Mouse (Mus musculus) frontal cortex, adult (tissue): ENCODE measurements around the gene Slc9b2.

Experiments
- ATAC-seq: cut with Nextera tagmentation; 2 replicates; pipeline ENCODE4 v1.9.2; 2017; ENCODE audit warnings: mild to moderate bottlenecking, moderate library complexity, mixed read lengths; ENCODE audit not compliant: low TSS enrichment

The Slc9b2 gene

DNA sequence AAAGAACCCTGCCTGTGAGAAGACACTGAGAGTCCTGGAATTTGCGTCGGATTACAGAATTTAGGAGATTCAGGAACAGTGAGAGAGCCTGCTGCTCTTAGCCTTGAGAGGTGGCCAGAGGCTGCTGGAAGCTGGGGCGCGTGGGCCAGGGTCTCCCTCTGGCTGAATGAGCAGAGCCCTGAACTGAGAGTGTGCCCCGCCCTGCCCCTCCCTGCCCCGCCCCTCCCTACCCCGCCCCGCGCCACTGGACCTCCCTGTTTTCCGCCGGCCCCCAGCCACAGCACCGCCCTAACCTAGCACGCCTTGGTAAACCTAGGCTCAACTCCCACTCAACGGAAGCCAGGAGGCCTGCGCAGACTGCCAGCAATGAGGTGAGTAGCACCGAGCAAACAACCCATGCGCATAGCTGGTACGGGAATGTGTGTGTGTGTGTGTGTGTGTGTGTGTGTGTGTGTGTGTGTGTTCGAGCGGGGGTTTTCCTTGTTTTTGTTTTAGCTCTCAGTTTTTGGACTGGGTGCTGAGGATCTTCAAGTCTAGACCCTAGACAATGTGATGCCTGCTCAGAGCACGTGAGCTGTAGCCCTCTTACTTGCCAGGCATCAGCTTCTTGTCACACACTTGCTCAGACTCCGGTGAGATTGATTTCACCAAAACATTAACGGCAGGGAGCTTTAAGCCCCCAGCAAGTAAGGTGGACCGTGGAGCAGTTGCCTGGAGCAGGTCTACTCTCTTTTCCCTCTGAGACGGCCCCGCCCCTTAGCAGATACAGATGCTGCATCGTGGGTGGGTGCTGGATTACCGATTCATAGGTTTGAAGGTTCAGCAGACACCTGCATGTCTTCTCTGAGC is at the start of gene Slc9b2:
TSS of gene Slc9b2 (plus strand) at position 290 of the 849 bp plus-strand sequence.
- ATAC-seq, result peak; percentile 92

GRCm38 (mm10) chr3:135258919-135259318 is 48.6 kb upstream of the Slc9b2 start:
- peak; percentile 92 for ATAC-seq

GRCm38 (mm10) chr3:135260233-135260632 is 47.3 kb upstream of the Slc9b2 start:
- ATAC-seq, result no peak

DNA sequence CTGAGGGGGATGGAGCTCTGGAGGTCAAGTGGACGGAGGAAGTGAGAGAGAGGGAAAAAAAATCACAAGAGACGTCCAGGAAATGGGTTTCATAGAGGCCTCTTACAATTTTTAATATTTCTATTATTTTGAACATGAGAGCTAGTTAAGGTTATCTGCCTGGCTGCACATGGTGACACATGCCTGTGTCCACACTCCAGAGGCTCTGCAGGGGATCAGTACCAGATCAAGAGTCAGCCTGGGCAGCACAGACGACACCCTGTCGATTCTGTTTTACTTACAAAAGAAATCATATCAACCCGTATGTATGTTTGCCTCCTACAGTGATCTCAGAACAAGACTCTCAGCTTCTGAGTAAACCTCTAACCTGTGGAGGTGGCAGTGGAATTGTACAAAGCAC is 38.9 kb upstream of the Slc9b2 start:
- no peak for ATAC-seq

DNA sequence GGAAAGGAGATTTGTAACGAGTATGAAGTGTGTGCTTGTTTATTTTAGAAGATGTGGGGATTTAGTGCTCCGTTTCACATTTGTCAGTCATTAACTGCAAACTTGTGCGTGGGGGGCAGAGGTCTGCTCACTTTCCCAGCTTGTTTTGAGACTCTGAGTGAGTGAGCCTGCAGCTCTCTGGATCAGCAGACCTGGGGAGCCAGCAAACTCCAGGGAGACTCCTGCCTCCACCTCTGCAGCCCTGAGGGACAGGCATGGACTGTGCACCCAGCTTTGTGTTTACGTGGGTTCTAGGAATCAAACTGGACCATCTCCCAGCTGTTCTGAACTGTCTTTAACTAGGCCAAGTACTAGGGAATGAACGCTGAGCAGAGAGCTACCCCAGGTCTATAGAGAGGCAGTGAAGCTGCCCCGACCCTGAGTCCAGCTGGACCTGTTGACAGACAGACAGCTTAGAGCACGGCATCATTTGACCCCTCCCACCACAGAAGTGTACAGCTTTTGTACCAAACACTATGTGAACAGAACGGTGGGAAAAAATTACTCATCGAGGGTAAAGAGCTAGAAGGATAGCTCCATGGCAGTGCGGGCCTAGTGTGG is 38.0 kb upstream of the Slc9b2 start:
- no peak for ATAC-seq

GRCm38 (mm10) chr3:135272627-135273026 is 34.9 kb upstream of the Slc9b2 start:
- no peak for ATAC-seq

- ATAC-seq, result no peak
Measured at GRCm38 (mm10) chr3:135273047-135273446, 34.5 kb upstream of the Slc9b2 start.

DNA sequence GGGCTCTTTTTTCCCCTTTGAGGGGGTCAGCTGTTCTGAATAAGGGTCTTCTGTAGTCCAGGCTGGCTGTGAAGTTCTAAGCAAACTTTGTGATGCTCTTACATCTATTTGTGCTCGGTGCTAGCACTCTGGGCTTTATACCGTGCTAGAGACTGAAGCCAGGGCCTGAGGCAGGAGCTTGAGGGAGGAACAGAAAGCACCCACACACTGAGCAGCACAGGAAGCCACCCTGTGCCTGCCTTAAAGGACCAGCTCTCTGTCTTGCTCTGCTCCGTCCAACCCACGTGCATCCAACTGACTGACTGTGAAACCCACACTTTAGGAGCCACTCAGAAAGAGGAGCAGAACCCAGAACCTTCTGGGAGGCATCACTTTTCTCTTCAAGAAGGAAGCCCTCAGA is 27.3 kb upstream of the Slc9b2 start:
- ATAC-seq, result no peak

DNA sequence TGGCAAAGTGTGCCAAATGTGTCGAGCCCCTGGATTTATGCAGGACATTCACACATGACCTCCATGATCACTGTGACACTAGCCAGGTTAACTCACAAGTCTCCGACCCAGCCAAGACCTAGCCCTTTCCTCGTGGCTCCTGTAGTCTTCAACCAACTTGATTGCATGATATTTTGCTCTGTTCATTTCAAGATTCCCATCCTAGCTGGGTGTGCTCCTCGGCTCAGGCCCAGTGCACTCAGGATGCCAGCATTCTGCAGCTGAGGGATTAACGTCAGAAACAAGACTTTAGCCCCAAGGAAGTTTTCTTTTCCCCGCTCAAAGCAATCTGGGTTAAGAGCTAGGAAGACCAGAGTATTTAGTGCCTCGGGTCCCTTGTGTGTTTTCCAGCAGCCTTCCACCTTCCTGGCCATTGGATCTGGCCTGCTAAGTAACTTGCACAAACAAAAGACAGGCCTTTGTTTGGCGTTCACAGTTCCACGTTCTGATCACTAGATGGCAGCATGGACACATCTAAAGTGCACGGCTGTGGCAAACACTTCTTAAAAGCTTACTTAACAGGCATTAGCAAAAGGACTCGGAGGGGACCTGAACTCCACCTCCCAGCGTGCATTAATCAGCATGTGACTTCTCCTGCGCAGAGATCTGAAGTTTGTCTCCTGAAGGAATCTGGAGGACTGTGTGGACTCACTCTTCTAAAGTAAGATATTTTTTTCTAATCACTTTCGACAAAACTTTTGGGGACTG is 26.7 kb upstream of the Slc9b2 start, which contains the start of gene Bdh2:
TSS of gene Bdh2 (plus strand) at position 553 of the 747 bp plus-strand sequence.
- peak; percentile 98 for ATAC-seq

GRCm38 (mm10) chr3:135281701-135282100 is 25.8 kb upstream of the Slc9b2 start:
- no peak for ATAC-seq

GRCm38 (mm10) chr3:135285256-135285655 is 22.2 kb upstream of the Slc9b2 start:
- ATAC-seq, result no peak

DNA sequence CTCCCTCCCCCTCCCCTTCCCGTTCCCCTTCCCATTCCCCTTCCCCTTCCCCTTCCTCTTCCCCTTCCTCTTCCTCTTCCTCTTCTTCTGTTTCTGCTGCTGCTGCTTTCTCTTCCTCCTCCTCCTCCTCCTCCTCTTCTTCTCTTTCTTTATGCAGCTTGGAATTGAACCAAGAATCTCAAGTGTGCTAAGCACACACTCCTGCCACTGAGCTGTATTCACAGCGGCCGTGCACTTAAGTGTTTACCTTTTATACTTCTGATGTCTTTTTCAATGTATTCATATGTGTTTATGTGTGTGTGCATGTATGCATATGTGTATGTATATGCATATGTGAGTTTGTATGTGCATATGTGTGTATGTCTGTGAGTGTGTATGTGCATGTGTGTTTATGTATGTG is 21.7 kb upstream of the Slc9b2 start:
- ATAC-seq, result no peak

GRCm38 (mm10) chr3:135288138-135288750 is 19.3 kb upstream of the Slc9b2 start:
- no peak for ATAC-seq

DNA sequence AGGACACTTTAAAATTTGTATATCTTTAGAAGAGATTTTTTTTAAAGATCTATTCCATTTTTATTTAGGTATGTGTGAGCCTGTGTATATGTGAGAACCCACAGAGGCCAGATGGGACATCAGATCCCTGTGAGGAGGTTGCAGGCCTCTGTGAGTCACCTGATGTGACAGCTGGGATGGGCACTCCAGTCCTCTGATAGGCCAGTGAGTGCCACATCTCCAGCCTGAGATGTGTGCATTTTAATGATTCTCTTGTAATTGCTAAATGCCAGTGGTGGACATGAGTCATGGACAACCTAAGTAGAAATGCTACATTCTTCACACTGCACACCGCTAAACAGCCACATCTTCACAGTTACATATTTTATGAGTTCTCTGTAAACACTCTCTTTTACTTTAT is 18.4 kb upstream of the Slc9b2 start:
- no peak for ATAC-seq

- ATAC-seq, result peak; percentile 98
Measured at GRCm38 (mm10) chr3:135290249-135290894, 17.1 kb upstream of the Slc9b2 start.

DNA sequence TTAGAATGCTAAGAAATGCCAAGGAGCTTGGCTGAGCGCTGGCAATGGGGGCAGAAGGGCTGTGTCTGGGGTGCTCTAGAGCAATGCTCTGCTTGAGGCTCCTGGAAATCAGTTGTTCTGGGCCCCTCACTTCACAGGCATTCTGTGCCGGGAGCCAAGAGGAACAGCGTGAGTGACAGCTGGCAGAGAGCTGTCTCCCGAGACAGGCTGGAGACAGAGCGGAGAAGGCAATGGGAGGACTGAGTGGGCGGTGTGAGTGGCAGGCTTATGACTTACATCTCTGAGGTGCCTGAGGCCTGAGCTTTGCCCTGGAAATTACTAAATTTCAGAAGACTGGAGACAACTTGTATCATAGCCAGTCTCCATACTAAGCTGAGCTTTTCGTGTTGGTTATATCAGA is 13.8 kb upstream of the Slc9b2 start:
- no peak for ATAC-seq

DNA sequence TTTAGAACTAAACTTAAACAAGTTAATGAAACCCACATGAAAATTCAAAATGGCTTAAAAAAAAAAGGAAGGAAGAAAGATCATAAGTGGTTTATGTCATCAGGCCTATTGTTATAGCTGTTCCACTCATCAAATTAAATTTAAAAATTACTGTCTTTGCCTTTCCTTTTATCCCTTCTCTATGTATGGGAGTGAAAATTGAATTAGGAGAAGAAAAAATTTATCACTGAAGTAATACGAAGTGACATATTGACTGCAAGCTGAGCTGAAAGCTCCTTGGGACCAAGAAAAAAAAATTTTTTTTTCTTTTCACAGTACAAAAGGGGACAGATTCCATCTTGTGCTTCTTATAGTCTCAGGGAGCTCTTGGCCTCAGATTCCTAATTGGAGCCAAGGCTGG is 11.9 kb upstream of the Slc9b2 start:
- ATAC-seq, result no peak

- ATAC-seq, result peak; percentile 98
Measured at GRCm38 (mm10) chr3:135298560-135298959, 8.9 kb upstream of the Slc9b2 start.

- no peak for ATAC-seq
Measured at GRCm38 (mm10) chr3:135300081-135300480, 7.4 kb upstream of the Slc9b2 start.

DNA sequence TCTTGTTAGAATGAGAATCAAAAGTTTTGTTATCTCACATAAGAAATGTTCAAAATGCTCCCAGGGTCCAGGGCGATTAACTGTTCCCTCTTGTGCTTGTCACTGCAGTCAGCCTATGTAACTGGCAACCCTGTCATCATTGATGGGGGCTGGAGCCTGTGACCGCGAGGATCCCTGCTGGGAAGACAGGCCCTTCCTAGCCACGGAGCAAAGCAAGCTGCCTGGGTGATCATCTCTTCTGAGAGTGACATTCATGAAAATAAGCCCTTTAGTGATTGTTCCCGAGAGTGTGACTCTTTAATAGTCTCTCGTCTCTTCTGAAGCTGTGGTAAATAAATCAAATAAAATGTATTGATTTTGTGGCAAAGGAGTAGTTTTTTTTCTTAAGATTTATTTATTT is 3.4 kb upstream of the Slc9b2 start:
- ATAC-seq, result no peak

DNA sequence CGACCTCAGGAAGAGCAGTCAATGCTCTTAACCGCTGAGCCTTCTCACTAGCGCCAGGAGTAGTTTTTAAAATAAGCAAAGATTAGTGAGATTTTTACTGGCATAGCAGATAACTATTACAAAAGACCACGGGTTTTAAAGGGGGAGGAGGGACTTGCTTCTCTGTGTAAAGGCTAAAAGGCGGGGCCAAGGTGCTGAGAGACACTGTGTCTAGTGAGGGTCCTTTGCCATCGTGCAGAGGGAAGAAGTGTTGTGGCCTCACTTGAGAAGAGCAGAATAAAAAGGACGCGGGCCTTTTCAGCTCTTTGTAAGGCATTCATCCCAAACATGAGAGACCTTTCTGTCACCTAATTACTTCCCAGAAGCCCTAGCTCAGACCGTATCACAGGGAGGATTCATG is 2.9 kb upstream of the Slc9b2 start:
- no peak for ATAC-seq
